ENCODE assay signal across 10 mouse cellular contexts in the genomic region with DNA sequence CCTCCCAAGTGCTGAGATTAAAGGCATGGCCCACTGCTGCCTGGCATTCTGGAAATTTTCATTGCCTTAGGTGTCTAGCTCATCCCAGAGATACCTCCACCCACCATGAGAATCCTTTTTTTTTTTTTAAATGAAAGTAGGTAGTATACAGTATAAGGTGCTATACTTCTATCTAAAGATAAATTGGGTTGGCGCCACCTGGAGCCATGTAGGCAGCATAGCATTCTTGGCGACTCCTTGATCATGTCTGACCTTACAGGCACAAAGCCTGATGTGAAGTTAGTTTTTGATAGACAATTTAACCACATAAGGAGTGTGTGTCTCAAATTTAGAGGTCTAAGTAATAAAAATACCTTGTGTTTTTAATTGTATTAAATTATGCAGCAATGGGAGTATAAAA.
A peak's percentile ranks its signal among the peaks of the same experiment; 100 is the strongest.
DNase-seq lines count a peak whose midpoint lies in the region; ATAC-seq and TF ChIP-seq lines count a peak whose summit lies in the region.
"Had no signal": no experiment of that assay in that cellular context is flagged by ENCODE, and none has a peak within 500 bp of the region (broad histone marks: within the 10 kb centered on the region; RNA-seq: fewer than 3 reads in every experiment).

No protein-coding gene starts in this region.

- 66% methylated on average over 2 of the region's 2 CpGs for WGBS in intestine, postnatal 0 days
- 65% methylated on average over 2 of the region's 2 CpGs for WGBS in intestine, embryonic 16.5 days
- WGBS in stomach, postnatal 0 days = 68% methylated on average over 2 of the region's 2 CpGs

- H3K9ac ChIP-seq in intestine, postnatal 0 days (ENCODE audit: low read depth, low read length) = no peak overlapping the region
- no peak overlapping the region for H3K9ac ChIP-seq in intestine, embryonic 16.5 days (ENCODE audit: low read depth, low read length)
- H3K9ac ChIP-seq in stomach, postnatal 0 days (ENCODE audit: low read length) = no peak overlapping the region

- no peaks in the 10 kb centered on the region for H3K4me1 ChIP-seq in intestine, postnatal 0 days (replicated peaks; ENCODE audit: control insufficient read depth, insufficient read depth, low read length)
- no peaks in the 10 kb centered on the region for H3K4me1 ChIP-seq in intestine, embryonic 16.5 days (ENCODE audit: control insufficient read depth, insufficient read depth, low read length)
- no peaks in the 10 kb centered on the region for H3K4me1 ChIP-seq in stomach, postnatal 0 days (replicated peaks; ENCODE audit: control insufficient read depth, insufficient read depth)

- H3K4me3 ChIP-seq in intestine, postnatal 0 days (ENCODE audit: low read depth, low read length) = no peak overlapping the region
- no peak overlapping the region for H3K4me3 ChIP-seq in intestine, embryonic 16.5 days (ENCODE audit: low read length)
- no peak overlapping the region for H3K4me3 ChIP-seq in stomach, postnatal 0 days (ENCODE audit: low read depth, low read length)

- no peaks in the 10 kb centered on the region for H3K27me3 ChIP-seq in intestine, postnatal 0 days (replicated peaks; ENCODE audit: control insufficient read depth, insufficient read depth, low read length)
- no peaks in the 10 kb centered on the region for H3K27me3 ChIP-seq in intestine, embryonic 16.5 days (replicated peaks; ENCODE audit: control insufficient read depth, insufficient read depth, low read length)
- no peaks in the 10 kb centered on the region for H3K27me3 ChIP-seq in stomach, postnatal 0 days (ENCODE audit: control insufficient read depth, insufficient read depth, low read length)

- H3K27ac ChIP-seq in intestine, postnatal 0 days (ENCODE audit: low read depth, low read length) = no peak overlapping the region
- no peak overlapping the region for H3K27ac ChIP-seq in intestine, embryonic 16.5 days (ENCODE audit: low read length)
- H3K27ac ChIP-seq in stomach, postnatal 0 days (replicated peaks) = no peak overlapping the region

- TF ChIP-seq CTCF in intestine, postnatal 0 days (IDR thresholded peaks at IDR 0.05; ENCODE audit: low read depth) = peak; percentile 62
- TF ChIP-seq CTCF in stomach, postnatal 0 days (IDR thresholded peaks at IDR 0.05; ENCODE audit: low read depth) = peak; percentile 62

- no peak overlapping the region for H3K4me2 ChIP-seq in intestine, postnatal 0 days (replicated peaks; ENCODE audit: low read depth)
- H3K4me2 ChIP-seq in intestine, embryonic 16.5 days (ENCODE audit: low read depth, low read length) = no peak overlapping the region
- no peak overlapping the region for H3K4me2 ChIP-seq in stomach, postnatal 0 days (replicated peaks; ENCODE audit: low read depth)

- no peak for ATAC-seq in CD4-positive, CD25-positive, alpha-beta regulatory T cell, adult 4 months
- no peak for ATAC-seq in intestine, postnatal 0 days
- no peak for ATAC-seq in intestine, embryonic 16.5 days
- no peak for ATAC-seq in stomach, postnatal 0 days (ENCODE audit: low FRiP score, low TSS enrichment)

- H3K36me3 ChIP-seq in intestine, postnatal 0 days (ENCODE audit: control insufficient read depth, insufficient read depth) = no peaks in the 10 kb centered on the region
- H3K36me3 ChIP-seq in intestine, embryonic 16.5 days (ENCODE audit: control insufficient read depth, insufficient read depth, low read length) = no peaks in the 10 kb centered on the region
- H3K36me3 ChIP-seq in stomach, postnatal 0 days (ENCODE audit: control insufficient read depth, insufficient read depth, low read length) = no peaks in the 10 kb centered on the region

- TF ChIP-seq EP300 in stomach, postnatal 0 days (optimal IDR thresholded peaks at IDR 0.05) = no peak

- DNase-seq in CD4-positive, CD25-positive, alpha-beta regulatory T cell, adult 2 months (ENCODE audit: low read depth, low spot score) = peak; percentile 3
- peak; percentile 11 for DNase-seq in thymus, postnatal 4 days
- DNase-seq in thymus, postnatal 10 days (ENCODE audit: low spot score in 2 of 2) = no peak
- no peak for DNase-seq in stomach, postnatal 0 days (ENCODE audit: low spot score)
- DNase-seq in right cerebral cortex, postnatal 4 days = no peak
- DNase-seq: adrenal gland, adult 8-10 months; heart, postnatal 36 days had no signal

- H3K9me3 ChIP-seq in intestine, postnatal 0 days (ENCODE audit: control insufficient read depth) = no peaks in the 10 kb centered on the region
- no peaks in the 10 kb centered on the region for H3K9me3 ChIP-seq in intestine, embryonic 16.5 days (ENCODE audit: control insufficient read depth, low read length)
- no peaks in the 10 kb centered on the region for H3K9me3 ChIP-seq in stomach, postnatal 0 days (ENCODE audit: control insufficient read depth, low read length)

Comparison
In these comparisons a context has a peak if more than half of its experiments do, and no peak if none do; other contexts are left out.
1. DNase-seq: peak in CD4-positive, CD25-positive, alpha-beta regulatory T cell, adult 2 months (single experiment) and thymus, postnatal 4 days (single experiment); none in thymus, postnatal 10 days (0 of 2), stomach, postnatal 0 days (single experiment) and right cerebral cortex, postnatal 4 days (single experiment).